Mouse (Mus musculus) large intestine, adult 2 months (tissue): ENCODE results near the gene Crebrf. TPM values are rescaled to one million over a fixed set of nuclear protein-coding genes. Genes with fewer than 3 reads are reported as not detected.

Source experiments
- DNase-seq: peaks from one replicate; pipeline ENCODE4 v3.0.0-alpha.2; 2012; ENCODE audit warnings: low read depth, low spot score
- WGBS: fragments of 180-500 bp; shearing (Covaris S2); methylation state at CpG from one replicate; pipeline ENCODE4 v1.1.7; 2018; 5-methylcytosine and 5-hydroxymethylcytosine counted together
- polyA plus RNA-seq: library from polyadenylated mRNA; depleted of rRNA; stranded (reverse); fragments of >200 nt; gene quantifications from 2 replicates; pipeline ENCODE4 v1.2.3, GENCODE M21; 2012; rRNA removed

Crebrf gene
- polyA plus RNA-seq = 2.7 and 3.6 TPM in 2 replicates

DNA sequence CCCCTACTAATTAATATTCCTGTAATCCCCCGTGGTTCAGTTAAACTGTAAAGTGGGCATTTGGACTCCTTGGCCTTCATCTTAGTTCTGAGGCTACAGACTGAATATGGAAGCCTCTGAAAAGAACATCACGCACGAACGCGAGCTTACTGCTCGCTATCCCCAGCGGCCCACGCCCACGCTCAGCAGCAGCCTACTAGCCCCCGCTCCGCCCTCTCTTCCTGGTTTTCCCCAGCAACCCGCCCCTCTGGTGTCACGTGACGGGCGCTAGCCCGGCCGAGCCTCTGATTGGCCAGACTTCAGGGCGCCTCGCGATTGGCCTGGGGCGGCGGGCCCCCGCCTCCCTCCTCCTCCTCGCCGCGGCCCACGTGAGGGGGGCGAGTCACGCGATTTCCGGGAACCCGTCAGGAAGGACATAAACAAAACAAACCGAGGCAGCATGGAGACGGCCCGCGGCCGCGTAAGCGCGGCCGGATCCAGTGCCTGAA lies at the start of gene Crebrf:
Crebrf (plus strand) TSS at position 380 of the 488 bp plus-strand sequence.
- WGBS = under 1% methylated on average over 41 of the region's 41 CpGs
- peak; percentile 90 for DNase-seq

GRCm38 (mm10) chr17:26671268-26671667 lies 44.2 kb upstream of the Crebrf start:
- DNase-seq = no peak
- 60% methylated on average over 4 of the region's 4 CpGs for WGBS

DNA sequence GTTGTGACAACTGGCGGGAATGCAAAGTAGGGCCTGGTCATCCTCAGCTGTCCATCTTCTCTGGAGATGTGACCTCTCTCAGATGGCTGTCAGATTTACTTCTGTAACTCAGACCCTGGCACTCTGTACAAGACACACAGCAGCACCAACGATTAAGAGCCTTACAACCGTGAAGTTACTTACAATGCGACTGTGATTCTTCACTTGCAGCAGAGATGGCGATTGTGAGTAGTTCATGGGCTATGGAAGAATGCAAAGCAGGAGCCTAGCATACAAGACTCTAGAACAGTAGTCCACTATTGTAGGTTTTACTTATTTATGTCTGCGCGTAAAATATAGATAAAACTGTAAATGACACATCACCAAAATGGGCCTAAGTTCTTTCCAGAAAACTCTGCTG lies 39.6 kb upstream of the Crebrf start:
- WGBS = 20% methylated on average over 7 of the region's 7 CpGs
- no peak for DNase-seq

GRCm38 (mm10) chr17:26676252-26676615 lies 39.2 kb upstream of the Crebrf start:
- peak; percentile 82 for DNase-seq
- WGBS = under 1% methylated on average over 30 of the region's 30 CpGs

GRCm38 (mm10) chr17:26676616-26677376 lies 38.7 kb upstream of the Crebrf start:
- under 1% methylated on average over 26 of the region's 26 CpGs for WGBS
- no peak for DNase-seq

- DNase-seq = no peak
- WGBS = 62% methylated on average over 7 of the region's 7 CpGs
These were observed 37.5 kb upstream of the Crebrf start for GRCm38 (mm10) chr17:26677711-26678637.

DNA sequence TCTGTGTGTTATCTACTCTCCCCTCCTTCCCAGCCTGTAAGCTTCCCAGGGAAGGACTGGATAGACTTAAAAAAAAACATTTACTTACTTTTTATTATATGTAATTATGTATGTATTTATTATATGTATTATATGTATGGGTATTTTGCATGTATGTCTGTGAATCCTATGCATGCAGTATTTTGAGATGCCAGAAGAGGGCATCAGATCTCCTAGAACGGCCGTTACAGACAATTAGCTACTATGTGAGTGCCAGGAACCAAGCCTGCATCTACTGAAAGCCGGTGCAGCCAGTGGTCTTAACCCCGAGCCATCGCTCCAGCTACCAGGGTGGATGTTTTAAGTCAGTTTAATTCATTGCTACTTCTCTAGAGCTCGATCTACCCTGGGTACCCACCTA lies 34.2 kb upstream of the Crebrf start:
- 92% methylated on average over 6 of the region's 6 CpGs for WGBS

GRCm38 (mm10) chr17:26686334-26687000 lies 29.0 kb upstream of the Crebrf start:
- 89% methylated on average over 17 of the region's 17 CpGs for WGBS
- no peak for DNase-seq

More for the DNA sequence above, 34.2 kb upstream of the Crebrf start:
- no peak for DNase-seq

DNA sequence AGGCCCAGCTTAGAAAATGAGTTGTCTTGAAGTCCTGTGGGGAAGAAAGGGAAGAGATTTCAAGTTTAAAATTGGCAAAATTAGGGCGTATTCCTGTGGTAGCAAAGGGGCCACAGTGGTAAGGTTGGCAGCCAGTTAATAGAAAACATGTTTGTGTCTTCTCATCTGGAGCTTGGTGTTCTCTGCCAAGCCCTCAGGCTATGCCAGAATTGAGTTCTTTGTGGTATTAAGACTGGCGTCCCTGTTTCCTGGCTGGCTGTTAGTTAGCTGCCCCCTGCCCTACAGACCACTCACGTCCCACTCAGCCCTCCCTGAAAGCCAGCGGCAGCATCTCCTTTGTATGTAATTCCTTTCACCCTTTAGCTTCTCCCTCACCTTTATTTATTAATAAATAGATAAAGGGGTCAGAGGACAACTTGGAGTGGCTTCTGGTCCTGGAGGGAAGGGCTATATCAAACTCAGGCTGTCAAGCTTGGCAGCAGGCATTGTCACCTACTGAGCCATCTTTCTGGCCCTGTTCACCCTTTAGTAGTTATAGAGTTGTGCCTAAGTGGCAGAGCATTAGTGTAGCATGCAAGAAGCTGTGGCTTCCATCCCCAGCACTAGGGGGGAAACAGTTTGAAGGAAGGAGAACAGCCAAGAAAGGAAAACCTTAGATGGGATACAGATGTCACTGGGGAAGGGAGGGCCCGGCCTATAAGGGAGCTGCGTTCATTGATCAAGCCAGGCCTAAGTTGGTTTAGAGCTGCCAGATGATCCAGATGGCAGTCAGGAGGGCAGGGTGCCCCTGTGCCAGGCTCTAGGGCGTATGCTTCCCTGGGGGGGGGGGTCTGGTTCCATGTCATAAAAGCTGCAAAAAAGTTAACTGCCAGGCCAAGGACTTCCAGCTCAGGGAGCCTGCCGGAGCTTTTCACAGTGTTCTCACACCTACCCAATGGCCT lies 26.4 kb upstream of the Crebrf start:
- WGBS = 75% methylated on average over 8 of the region's 8 CpGs
- no peak for DNase-seq

DNA sequence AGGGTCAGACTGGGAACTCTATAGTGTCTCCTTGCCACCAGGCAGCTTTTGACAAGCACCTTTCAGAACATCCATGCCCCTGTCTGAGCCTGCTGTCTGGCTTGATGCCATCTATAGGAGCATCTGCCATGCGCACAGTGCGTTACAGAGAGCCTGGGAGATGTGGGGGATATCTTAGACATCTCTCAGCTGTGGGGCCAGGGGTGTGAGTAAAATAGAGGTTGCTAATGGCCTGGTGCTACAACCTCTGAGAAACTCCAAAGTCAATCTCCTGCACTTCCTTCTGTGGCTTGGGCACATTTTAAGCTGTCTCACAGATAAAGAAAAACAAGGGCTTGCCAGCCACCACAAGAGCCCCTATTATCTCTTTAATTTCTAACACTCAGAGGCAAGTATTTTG lies 25.6 kb upstream of the Crebrf start:
- WGBS = 95% methylated on average over 2 of the region's 2 CpGs
- DNase-seq = no peak

DNA sequence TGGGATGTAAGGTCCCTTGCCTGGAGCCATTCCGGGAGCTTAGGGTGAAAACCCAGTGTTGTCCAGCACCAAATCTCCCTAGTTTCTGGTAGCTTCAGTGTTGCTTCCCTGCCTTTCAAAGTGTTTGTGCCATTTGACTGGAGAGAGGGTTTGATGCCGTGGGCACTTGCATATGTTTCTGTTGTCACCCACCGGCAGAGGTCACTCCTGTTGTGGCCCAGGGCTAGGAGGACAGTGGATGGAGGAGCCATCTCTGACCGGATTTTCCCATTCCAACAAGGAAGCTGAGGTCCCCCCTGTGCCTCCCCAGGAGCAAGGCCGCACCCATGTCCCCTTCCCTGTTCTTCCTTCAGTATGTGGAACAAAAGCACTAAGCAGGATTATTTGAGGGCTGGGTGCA lies 25.2 kb upstream of the Crebrf start:
- no peak for DNase-seq
- WGBS = 75% methylated on average over 5 of the region's 5 CpGs

GRCm38 (mm10) chr17:26691110-26691509 lies 24.3 kb upstream of the Crebrf start:
- no peak for DNase-seq
- 80% methylated on average over 7 of the region's 7 CpGs for WGBS

- WGBS = 78% methylated on average over 7 of the region's 7 CpGs
- no peak for DNase-seq
These were observed 22.0 kb upstream of the Crebrf start for GRCm38 (mm10) chr17:26693424-26693823.

DNA sequence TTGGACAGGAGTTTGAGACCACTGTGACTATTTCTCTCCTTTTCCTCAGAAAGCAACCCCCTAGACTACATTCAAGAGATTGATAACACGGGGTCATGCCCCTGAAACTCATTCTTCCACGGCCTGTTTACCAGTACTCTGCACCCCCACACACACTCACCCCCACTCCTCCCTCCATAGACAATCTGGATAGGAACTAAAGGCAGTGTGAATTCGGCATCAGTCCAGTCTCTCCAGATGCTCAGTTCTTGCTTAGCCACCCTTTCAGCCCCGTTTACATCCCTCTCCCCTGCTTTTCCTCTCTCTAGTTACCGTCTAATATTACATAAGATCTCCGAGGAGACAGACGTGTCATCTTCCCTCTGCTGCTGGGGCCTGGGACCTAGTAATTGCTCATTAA lies 21.3 kb upstream of the Crebrf start:
- no peak for DNase-seq
- 60% methylated on average over 7 of the region's 7 CpGs for WGBS

GRCm38 (mm10) chr17:26695193-26695592 lies 20.3 kb upstream of the Crebrf start:
- no peak for DNase-seq
- 92% methylated on average over 3 of the region's 3 CpGs for WGBS

GRCm38 (mm10) chr17:26698846-26699245 lies 16.6 kb upstream of the Crebrf start:
- WGBS = 87% methylated on average over 5 of the region's 5 CpGs

DNA sequence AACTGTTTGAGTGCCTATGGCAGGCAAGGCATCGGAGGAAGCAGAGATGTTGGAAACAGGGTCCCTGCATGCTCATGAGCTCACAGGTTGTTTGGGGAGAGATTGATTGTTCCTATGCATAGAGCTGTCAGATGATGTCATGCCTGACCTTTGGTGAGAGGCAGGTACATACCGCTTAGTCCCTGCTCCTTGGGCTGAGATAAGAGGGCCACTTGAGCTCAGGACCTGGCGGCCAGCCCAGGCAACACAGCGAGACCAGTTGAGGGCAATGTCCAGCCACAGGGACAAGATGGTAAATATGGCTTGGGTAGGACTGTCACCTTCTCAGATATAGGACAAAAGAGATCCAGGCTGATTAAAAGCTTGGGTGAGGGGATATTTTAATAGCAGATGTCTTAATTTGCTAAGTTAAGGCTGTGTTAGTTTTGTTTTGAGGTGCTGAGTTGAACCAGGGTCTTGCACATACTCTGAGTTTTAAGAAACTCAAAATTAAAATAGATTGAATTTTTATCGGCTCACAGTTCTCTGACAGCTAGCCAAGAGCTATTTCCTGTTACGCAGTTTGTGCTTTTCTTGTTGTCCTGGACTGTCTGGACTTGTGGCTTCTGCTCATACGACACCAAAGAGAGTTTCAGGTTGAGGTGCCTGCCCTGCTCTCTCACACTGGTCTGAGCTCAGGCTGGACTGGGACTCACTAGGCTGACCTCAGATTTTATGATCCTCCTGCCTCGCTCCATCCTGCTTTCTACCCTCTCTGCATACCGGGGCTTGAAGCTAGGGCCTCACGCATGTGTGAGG lies 15.4 kb upstream of the Crebrf start:
- DNase-seq = no peak

More at GRCm38 (mm10) chr17:26698846-26699245, 16.6 kb upstream of the Crebrf start:
- no peak for DNase-seq

GRCm38 (mm10) chr17:26701565-26701964 lies 13.9 kb upstream of the Crebrf start:
- WGBS = 90% methylated on average over 13 of the region's 13 CpGs
- no peak for DNase-seq

More for the DNA sequence above, 15.4 kb upstream of the Crebrf start:
- 74% methylated on average over 10 of the region's 10 CpGs for WGBS
